Mouse (Mus musculus): Measurements from ENCODE around the gene Atxn1.

The Atxn1 gene

DNA sequence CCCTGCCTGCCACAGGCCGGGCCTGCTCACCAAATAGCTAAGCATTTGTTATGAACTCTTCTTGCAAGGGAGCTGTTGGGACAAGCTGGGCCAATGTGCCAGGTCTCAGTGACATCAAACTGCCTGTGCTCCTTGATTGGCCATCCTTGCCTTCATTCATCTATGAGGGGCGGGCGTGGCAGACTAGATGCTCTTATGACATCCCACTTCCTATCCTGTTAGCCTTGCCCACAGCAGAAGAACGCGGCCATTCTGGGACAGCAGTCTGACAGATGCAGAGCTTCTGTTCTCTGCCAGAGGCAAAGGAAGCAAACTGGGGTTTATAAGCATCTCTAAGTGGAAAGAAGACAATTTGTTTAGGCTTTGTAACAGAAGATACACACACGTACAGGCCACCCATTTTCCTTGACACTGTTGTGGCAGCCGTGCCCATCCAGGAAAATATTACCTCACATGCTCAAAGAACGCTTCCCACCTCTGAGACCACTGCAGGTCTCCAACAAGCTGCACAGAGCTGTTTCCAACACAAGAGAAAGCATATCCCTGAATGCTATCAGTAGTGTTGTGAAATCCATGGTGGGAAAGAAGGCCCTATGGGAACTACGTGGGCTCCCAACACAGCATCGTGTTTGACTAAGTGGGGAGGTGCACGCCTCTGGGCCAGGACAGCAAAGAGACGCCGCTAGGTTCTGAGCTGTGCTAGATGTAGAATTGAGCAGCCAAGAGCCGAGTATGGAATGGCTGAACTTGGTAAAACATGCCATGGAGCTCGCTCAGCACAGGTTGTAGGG lies 162.0 kb downstream of the Atxn1 start:
- no peak for DNase-seq (ENCODE audit: low read depth, low spot score)
- no peaks in the 10 kb centered on the region for H3K36me3 ChIP-seq (ENCODE audit: control insufficient read depth, insufficient read depth, low read length, poor library complexity, severe bottlenecking)
- H3K27me3 ChIP-seq (ENCODE audit: control insufficient read depth, insufficient read depth, low read length, poor library complexity, severe bottlenecking), result no peaks in the 10 kb centered on the region

DNA sequence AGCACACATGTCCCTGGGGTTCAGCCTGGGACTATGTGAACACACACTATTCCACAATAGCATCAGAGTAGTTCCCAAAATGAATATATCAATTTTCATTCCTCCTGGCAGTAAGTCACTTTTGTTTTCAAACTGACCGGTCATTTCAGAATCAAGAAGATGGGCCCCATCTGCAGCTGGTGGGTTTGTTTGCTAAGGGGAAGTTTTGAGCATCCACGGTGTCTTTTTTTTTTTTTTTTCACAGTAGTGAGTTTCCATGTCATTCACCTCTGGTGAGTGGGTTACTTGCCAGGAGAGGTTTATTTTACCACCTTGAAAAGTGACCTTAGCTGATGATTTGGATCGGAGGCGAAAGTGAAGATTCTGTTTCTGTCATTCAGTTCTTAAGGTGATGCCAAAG lies 166.6 kb downstream of the Atxn1 start:
- Histone ChIP-seq H3K36me3 (ENCODE audit: control insufficient read depth, insufficient read depth, low read length, poor library complexity, severe bottlenecking) (no peaks in the 10 kb centered on the region), H3K27me3 (ENCODE audit: control insufficient read depth, insufficient read depth, low read length, poor library complexity, severe bottlenecking) (no peaks in the 10 kb centered on the region)
- no peak for DNase-seq (ENCODE audit: low read depth, low spot score)

DNA sequence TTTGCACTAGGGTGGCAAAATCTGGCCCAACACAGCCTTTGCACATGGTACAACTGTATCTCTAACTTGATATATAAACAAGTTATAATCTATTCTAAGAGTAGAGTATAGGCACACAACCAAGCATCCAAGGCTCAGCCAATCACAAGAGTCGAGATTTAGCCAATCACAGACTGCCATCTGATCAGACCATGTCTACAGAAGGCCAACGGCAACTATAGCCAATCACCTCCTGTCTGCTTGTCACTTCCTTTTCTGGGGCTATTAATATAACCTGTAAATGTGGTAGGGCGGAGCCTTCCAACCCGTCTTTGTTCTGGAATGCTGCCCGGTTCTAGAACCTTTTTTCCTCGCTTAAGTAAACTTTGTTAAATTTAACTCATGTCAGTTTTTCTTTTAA lies 167.1 kb downstream of the Atxn1 start:
- H3K36me3 ChIP-seq (ENCODE audit: control insufficient read depth, insufficient read depth, low read length, poor library complexity, severe bottlenecking), result no peaks in the 10 kb centered on the region
- no peaks in the 10 kb centered on the region for H3K27me3 ChIP-seq (ENCODE audit: control insufficient read depth, insufficient read depth, low read length, poor library complexity, severe bottlenecking)
- no peak for DNase-seq (ENCODE audit: low read depth, low spot score)

DNA sequence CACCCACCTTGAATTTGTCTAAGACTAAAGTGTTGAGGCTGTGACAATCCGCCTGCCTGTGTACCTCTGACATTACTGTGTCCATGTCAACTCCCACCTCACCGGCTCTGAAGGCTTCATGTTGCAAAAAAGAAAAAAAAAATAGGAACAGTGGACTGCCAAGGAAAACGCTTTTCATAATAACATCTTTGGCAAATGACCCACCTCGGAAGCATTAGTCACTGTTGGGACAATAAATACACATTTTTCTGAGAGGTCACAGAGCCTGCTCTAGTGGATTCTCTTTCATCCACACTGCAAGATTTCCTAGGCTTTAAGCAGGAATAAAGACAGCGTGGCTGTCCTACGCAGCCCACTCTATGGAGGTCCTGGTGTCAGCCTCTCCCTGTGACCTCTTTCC lies 168.5 kb downstream of the Atxn1 start:
- H3K36me3 ChIP-seq (ENCODE audit: control insufficient read depth, insufficient read depth, low read length, poor library complexity, severe bottlenecking), result no peaks in the 10 kb centered on the region
- no peak for DNase-seq (ENCODE audit: low read depth, low spot score)
- H3K27me3 ChIP-seq (ENCODE audit: control insufficient read depth, insufficient read depth, low read length, poor library complexity, severe bottlenecking), result no peaks in the 10 kb centered on the region

DNA sequence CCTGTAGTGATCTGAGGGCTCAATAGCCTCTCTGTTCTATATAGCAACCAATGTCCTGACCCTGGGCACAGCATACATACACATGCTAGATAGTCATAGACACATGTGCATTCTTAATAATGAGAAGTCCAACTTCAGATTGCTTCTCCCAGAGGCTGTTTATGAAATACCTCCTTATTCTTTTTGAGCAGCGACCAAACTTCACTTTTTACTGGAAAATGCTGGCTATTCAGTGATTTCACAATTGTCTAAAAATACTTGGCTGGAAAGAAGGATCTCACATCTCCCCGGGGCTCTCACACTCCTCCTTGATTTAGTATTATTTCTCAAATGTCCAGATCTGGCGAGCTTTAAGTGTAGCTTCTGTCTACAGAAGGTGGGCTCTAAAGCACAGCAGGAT lies 171.0 kb downstream of the Atxn1 start:
- DNase-seq (ENCODE audit: low read depth, low spot score), result no peak
- H3K36me3 ChIP-seq (ENCODE audit: control insufficient read depth, insufficient read depth, low read length, poor library complexity, severe bottlenecking), result no peaks in the 10 kb centered on the region
- no peaks in the 10 kb centered on the region for H3K27me3 ChIP-seq (ENCODE audit: control insufficient read depth, insufficient read depth, low read length, poor library complexity, severe bottlenecking)

DNA sequence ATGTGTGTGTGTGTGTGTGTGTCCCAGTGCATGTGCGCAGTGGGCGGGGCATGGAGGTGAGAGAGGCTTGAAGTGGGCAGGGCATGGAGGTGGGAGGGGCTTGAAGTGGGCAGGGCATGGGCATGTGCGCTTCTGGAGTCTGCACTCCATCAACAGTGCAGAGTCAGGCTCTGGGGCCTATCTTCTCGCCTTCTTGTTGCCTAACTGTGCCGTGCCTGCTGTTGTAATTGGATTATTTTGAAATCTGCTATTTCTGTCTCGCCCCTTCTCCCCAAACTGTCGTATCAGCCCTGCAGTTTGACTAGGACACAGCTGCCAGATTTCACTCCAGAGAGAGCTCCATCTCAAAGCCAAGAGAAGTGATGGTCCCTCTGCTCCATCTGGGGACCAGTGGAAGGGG lies 178.4 kb downstream of the Atxn1 start:
- no peak for DNase-seq (ENCODE audit: low read depth, low spot score)
- Histone ChIP-seq H3K27me3 (ENCODE audit: control insufficient read depth, insufficient read depth, low read length, poor library complexity, severe bottlenecking) (no peaks in the 10 kb centered on the region), H3K36me3 (ENCODE audit: control insufficient read depth, insufficient read depth, low read length, poor library complexity, severe bottlenecking) (no peaks in the 10 kb centered on the region)

DNA sequence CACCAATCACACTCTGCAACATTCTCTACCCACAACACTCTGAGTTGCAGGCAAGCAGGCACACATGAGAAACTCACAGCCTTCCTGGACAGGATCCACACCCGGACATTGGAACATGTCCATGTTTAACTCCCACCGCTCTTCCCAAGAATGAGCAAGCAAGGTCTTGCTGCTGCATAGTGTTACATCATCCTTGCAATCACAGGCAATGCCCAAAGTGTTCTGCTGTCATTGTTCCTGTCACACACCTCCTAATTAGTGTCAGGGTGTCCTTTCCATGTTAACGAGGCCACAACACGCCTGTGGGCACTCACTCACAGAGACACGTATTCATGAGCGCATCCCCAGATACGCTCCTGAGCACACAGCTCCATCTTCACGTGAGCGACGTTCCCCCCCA lies 181.1 kb downstream of the Atxn1 start:
- H3K36me3 ChIP-seq (ENCODE audit: control insufficient read depth, insufficient read depth, low read length, poor library complexity, severe bottlenecking), result no peaks in the 10 kb centered on the region
- DNase-seq (ENCODE audit: low read depth, low spot score), result no peak
- H3K27me3 ChIP-seq (ENCODE audit: control insufficient read depth, insufficient read depth, low read length, poor library complexity, severe bottlenecking), result no peaks in the 10 kb centered on the region

DNA sequence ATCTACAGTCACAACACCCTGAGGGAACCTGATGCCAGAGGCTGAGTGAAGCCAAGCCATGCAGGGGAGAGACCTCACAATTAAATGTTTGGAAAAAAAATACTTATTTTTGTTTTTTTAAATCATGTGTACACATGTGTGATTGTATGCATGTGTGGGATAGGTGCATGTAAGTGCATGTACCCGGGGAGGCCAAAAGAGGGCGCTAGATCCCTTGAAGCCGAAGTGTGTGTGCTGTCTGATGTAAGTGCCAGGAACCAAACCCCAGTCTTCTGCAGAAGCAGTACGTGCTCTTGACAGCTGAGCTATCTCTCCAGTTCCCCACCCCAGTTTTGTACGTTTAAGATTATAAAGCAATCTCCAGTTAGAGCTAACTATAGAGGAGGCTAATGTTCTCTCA lies 186.1 kb downstream of the Atxn1 start:
- Histone ChIP-seq H3K27me3 (ENCODE audit: control insufficient read depth, insufficient read depth, low read length, poor library complexity, severe bottlenecking) (no peaks in the 10 kb centered on the region), H3K36me3 (ENCODE audit: control insufficient read depth, insufficient read depth, low read length, poor library complexity, severe bottlenecking) (no peaks in the 10 kb centered on the region)
- DNase-seq (ENCODE audit: low read depth, low spot score), result no peak

DNA sequence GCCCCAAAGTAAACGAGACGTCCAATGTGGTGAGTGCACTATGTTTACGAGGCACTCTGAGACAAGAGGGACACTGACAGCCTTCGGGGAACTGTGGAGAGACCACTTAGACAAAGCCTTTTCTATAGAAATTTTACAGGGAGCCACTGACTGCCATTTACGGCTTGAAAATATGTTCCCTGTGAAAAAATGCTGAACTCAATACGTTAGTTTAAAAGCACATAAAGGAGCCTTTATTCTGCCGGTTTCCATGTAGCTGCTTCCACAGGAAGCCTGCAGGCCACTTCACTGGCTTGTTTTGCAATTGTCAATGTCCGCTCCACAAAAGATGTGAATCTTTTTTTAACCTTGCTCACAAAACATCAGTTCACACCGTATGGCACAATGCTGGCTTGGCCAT lies 186.6 kb downstream of the Atxn1 start:
- H3K36me3 ChIP-seq (ENCODE audit: control insufficient read depth, insufficient read depth, low read length, poor library complexity, severe bottlenecking), result no peaks in the 10 kb centered on the region
- no peak for DNase-seq (ENCODE audit: low read depth, low spot score)
- no peaks in the 10 kb centered on the region for H3K27me3 ChIP-seq (ENCODE audit: control insufficient read depth, insufficient read depth, low read length, poor library complexity, severe bottlenecking)

DNA sequence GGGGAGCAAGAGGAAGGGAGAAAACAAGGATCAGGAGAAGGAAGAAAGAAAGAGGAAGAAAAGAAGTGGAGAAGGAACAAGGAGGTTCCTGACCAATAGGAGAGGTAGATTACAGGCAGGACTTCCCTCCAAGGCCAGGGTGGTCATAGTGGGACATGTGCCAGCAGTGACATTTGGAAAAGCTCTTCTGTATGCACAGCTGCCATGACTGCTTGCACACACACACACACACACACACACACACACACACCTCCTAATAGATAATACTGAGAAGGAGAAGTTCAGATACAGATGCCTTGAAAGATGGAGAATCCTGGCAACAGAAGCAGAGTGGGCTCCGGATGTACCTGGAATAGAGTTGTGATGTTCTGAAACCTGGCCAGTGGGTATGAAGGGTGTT lies 189.3 kb downstream of the Atxn1 start:
- DNase-seq (ENCODE audit: low read depth, low spot score), result no peak
- Histone ChIP-seq H3K36me3 (ENCODE audit: control insufficient read depth, insufficient read depth, low read length, poor library complexity, severe bottlenecking) (no peaks in the 10 kb centered on the region), H3K27me3 (ENCODE audit: control insufficient read depth, insufficient read depth, low read length, poor library complexity, severe bottlenecking) (no peaks in the 10 kb centered on the region)

DNA sequence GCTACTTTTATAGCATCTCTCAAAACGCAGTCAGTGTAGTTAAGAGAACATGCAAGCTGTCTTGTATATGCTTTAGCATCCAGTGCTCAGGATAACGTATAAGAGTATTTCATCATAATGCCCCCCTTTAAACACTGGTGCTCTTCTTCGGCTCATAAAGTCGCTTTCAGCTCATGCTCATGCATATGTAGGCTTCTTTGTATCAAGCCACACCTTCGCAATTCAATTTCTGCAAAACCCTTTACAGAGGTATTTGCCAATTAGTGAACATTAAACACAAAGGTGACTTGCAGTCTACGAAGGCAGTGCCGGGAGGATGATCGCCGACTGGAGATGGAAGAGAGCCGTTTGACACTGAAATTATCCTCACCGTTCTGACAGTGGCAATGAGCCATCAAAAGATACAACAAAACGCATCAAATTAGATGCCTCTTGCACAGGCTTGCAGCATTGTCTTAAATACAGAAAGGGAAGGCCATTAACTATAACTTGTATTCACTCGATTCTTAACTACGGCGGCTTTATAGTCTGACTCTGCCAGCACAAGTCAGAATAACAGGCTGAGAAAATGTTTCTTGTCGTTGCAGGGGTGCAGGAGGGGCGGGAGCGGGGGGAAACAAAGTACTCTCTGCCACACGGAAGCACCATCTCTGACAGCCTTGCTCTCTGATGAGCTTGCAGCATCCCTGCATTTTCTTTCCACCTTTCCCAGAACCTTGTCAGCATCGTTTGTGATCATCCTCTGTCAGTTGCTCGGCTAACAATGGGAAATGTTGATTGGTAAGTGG lies 191.2 kb downstream of the Atxn1 start:
- DNase-seq (ENCODE audit: low read depth, low spot score), result no peak
- Histone ChIP-seq H3K27me3 (ENCODE audit: control insufficient read depth, insufficient read depth, low read length, poor library complexity, severe bottlenecking) (no peaks in the 10 kb centered on the region), H3K36me3 (ENCODE audit: control insufficient read depth, insufficient read depth, low read length, poor library complexity, severe bottlenecking) (no peaks in the 10 kb centered on the region)

DNA sequence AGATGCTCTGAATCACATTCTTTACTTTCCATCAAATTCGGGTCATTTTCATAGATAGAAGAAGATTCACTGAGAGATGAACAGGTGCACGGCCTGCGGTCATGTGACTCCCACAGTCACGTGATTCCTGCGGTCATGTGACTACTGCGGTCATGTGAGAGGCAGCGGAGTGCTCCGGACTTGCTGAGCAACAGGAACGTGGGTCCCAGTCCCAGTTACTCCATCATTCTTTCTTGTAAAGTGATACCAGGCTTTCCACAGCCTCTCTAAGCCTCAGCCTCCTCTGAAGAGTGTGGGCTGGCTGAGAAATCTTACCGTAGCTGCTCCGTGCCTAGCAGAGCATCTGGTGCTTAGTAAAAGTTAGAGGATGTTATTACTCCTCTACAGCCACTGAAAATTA lies 195.1 kb downstream of the Atxn1 start:
- no peaks in the 10 kb centered on the region for H3K27me3 ChIP-seq (ENCODE audit: control insufficient read depth, insufficient read depth, low read length, poor library complexity, severe bottlenecking)
- DNase-seq (ENCODE audit: low read depth, low spot score), result no peak
- H3K36me3 ChIP-seq (ENCODE audit: control insufficient read depth, insufficient read depth, low read length, poor library complexity, severe bottlenecking), result no peaks in the 10 kb centered on the region

DNA sequence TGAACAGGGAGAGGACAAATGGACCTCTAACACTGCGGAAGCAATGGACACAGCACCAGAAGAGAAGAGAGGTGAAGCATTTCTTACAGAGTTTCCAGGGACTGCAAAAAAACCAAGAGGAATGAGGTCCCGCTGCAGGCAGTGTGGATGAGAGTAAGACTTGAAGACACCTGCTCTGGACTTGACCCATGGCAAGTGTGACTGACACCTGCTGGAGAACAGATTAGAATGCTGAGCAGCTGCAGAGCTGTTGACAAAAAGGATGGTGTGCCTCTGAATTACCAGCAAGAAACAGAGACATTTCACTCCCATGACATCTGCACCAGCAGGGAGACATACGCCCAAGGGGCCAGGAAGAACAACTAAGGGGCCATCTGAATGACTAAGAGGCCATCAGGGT lies 196.6 kb downstream of the Atxn1 start:
- Histone ChIP-seq H3K27me3 (ENCODE audit: control insufficient read depth, insufficient read depth, low read length, poor library complexity, severe bottlenecking) (no peaks in the 10 kb centered on the region), H3K36me3 (ENCODE audit: control insufficient read depth, insufficient read depth, low read length, poor library complexity, severe bottlenecking) (no peaks in the 10 kb centered on the region)
- no peak for DNase-seq (ENCODE audit: low read depth, low spot score)

DNA sequence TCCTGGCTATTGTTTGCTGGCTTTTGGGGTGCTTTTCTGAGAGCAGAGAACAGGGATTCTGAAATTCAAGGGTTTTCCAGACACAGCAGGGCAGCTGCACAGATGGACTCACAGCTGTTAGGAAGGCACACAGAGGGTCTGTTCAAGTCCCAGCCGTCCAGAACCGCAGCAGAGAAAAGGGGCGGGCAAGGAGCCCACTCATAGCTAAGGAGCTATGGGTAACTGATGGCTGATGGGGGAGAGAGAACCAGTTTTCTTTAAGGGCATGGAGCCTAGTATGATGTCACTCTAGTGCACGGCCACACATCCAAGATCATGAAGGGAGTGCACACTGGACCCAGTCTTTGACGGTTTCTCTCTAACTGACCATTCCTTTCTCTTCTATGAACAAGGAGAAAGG lies 200.5 kb downstream of the Atxn1 start:
- H3K27me3 ChIP-seq (ENCODE audit: control insufficient read depth, insufficient read depth, low read length, poor library complexity, severe bottlenecking), result no peaks in the 10 kb centered on the region
- no peaks in the 10 kb centered on the region for H3K36me3 ChIP-seq (ENCODE audit: control insufficient read depth, insufficient read depth, low read length, poor library complexity, severe bottlenecking)
- DNase-seq (ENCODE audit: low read depth, low spot score), result no peak

DNA sequence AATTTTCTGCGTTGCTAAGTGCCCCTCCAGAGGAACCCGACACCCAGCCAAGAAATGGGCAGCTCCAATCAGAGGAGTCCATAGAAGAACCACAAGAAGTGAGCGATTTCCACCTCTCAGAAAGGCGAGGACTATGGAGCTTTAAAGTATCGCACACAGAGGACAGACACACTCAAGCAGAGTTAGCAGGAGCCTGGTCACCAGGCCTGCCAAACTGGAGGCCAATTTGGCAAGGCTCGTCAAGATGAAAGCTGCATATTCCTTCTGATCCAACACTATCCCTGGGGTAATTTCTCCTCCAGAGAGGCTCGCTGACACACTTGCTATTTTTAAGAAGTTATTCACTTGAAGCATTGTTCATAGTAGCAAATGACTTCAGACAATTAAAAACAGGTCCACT lies 202.5 kb downstream of the Atxn1 start:
- Histone ChIP-seq H3K36me3 (ENCODE audit: control insufficient read depth, insufficient read depth, low read length, poor library complexity, severe bottlenecking) (no peaks in the 10 kb centered on the region), H3K27me3 (ENCODE audit: control insufficient read depth, insufficient read depth, low read length, poor library complexity, severe bottlenecking) (no peaks in the 10 kb centered on the region)
- no peak for DNase-seq (ENCODE audit: low read depth, low spot score)

Measured in splenic B cell, adult 2 months (primary cell).